18 mouse cellular contexts compared by ENCODE assay signal in genomic region chr19:5430408-5430807, GRCm38 (mm10). TPM values are rescaled to one million over a fixed set of nuclear protein-coding genes. Genes with fewer than 3 reads are reported as not detected.
A peak's percentile ranks its signal among the peaks of the same experiment; 100 is the strongest.
DNase-seq lines count a peak whose midpoint lies in the region; ATAC-seq and TF ChIP-seq lines count a peak whose summit lies in the region.
"Had no signal": no experiment of that assay in that cellular context is flagged by ENCODE, and none has a peak within 500 bp of the region (broad histone marks: within the 10 kb centered on the region; RNA-seq: fewer than 3 reads in every experiment).

No protein-coding gene starts in this region.

- H3K9me3 ChIP-seq in hindbrain, postnatal 0 days (ENCODE audit: low read length): no peaks in the 10 kb centered on the region
- H3K9me3 ChIP-seq in hindbrain, embryonic 12.5 days (replicated peaks): no peaks in the 10 kb centered on the region
- H3K9me3 ChIP-seq in stomach, postnatal 0 days (ENCODE audit: control insufficient read depth, low read length): no peaks in the 10 kb centered on the region
- H3K9me3 ChIP-seq: forebrain, embryonic 13.5 days; limb, embryonic 10.5 days; liver, embryonic 13.5 days; lung, embryonic 15.5 days; neural tube, embryonic 12.5 days had no signal

- H3K27me3 ChIP-seq in hindbrain, postnatal 0 days (ENCODE audit: insufficient read depth, low read length): no peaks in the 10 kb centered on the region
- H3K27me3 ChIP-seq in hindbrain, embryonic 12.5 days: peaks cover 5% of the 10 kb centered on the region; the same call in 1 of the 2 replicates
- H3K27me3 ChIP-seq in stomach, postnatal 0 days (ENCODE audit: control insufficient read depth, insufficient read depth, low read length): no peaks in the 10 kb centered on the region
- H3K27me3 ChIP-seq: forebrain, embryonic 13.5 days; liver, embryonic 13.5 days; lung, embryonic 15.5 days; neural tube, embryonic 12.5 days had no signal

- TF ChIP-seq EP300 in stomach, postnatal 0 days (optimal IDR thresholded peaks at IDR 0.05): no peak

- ATAC-seq in hindbrain, postnatal 0 days: no peak
- no peak for ATAC-seq in hindbrain, embryonic 12.5 days (ENCODE audit: low FRiP score)
- ATAC-seq in megakaryocyte progenitor cell, adult 5-6 weeks (replicated peaks; ENCODE audit: poor library complexity): peak; percentile 26
- no peak for ATAC-seq in stomach, postnatal 0 days (ENCODE audit: low FRiP score, low TSS enrichment)
- ATAC-seq in inflammation-experienced regulatory T-cells, adult 6 months: no peak
- ATAC-seq: forebrain, embryonic 13.5 days had no signal

- H3K27ac ChIP-seq in hindbrain, postnatal 0 days: no peak overlapping the region
- no peak overlapping the region for H3K27ac ChIP-seq in hindbrain, embryonic 12.5 days
- H3K27ac ChIP-seq in stomach, postnatal 0 days (replicated peaks): no peak overlapping the region
- H3K27ac ChIP-seq: forebrain, embryonic 13.5 days; liver, embryonic 13.5 days; lung, embryonic 15.5 days; neural tube, embryonic 12.5 days had no signal

- no peak for TF ChIP-seq CTCF in hindbrain, postnatal 0 days (IDR thresholded peaks at IDR 0.05; ENCODE audit: low read depth)
- no peak for TF ChIP-seq CTCF in stomach, postnatal 0 days (IDR thresholded peaks at IDR 0.05; ENCODE audit: low read depth)

- H3K9ac ChIP-seq in hindbrain, postnatal 0 days (replicated peaks; ENCODE audit: low read length): no peak overlapping the region
- H3K9ac ChIP-seq in hindbrain, embryonic 12.5 days: no peak overlapping the region
- no peak overlapping the region for H3K9ac ChIP-seq in stomach, postnatal 0 days (ENCODE audit: low read length)
- H3K9ac ChIP-seq: forebrain, embryonic 13.5 days; liver, embryonic 13.5 days; lung, embryonic 15.5 days; neural tube, embryonic 12.5 days had no signal

- WGBS in hindbrain, postnatal 0 days: 40% methylated on average over 1 of the region's 1 CpGs
- 92% methylated on average over 1 of the region's 1 CpGs for WGBS in hindbrain, embryonic 12.5 days
- 84% methylated on average over 1 of the region's 1 CpGs for WGBS in stomach, postnatal 0 days

- H3K36me3 ChIP-seq in hindbrain, postnatal 0 days (ENCODE audit: insufficient read depth, low read length): no peaks in the 10 kb centered on the region
- peaks cover 19% of the 10 kb centered on the region for H3K36me3 ChIP-seq in hindbrain, embryonic 12.5 days
- no peaks in the 10 kb centered on the region for H3K36me3 ChIP-seq in stomach, postnatal 0 days (ENCODE audit: control insufficient read depth, insufficient read depth, low read length)

- DNase-seq in hindbrain, postnatal 0 days (ENCODE audit: low spot score): peak; percentile 21
- DNase-seq in thymus, postnatal 0 days (ENCODE audit: low spot score): peak; percentile 47
- DNase-seq in thymus, adult 18-20 months: no peak
- DNase-seq in stomach, postnatal 0 days (ENCODE audit: low spot score): no peak
- DNase-seq: liver, embryonic 13.5 days; spleen, adult 18-20 months had no signal

- H3K4me3 ChIP-seq in hindbrain, postnatal 0 days (ENCODE audit: low read length): no peak overlapping the region
- no peak overlapping the region for H3K4me3 ChIP-seq in hindbrain, embryonic 12.5 days
- no peak overlapping the region for H3K4me3 ChIP-seq in stomach, postnatal 0 days (ENCODE audit: low read depth, low read length)
- H3K4me3 ChIP-seq: forebrain, embryonic 13.5 days; limb, embryonic 10.5 days; liver, embryonic 13.5 days; lung, embryonic 15.5 days; neural tube, embryonic 12.5 days had no signal

- peaks cover 23% of the 10 kb centered on the region for H3K4me1 ChIP-seq in hindbrain, postnatal 0 days (ENCODE audit: insufficient read depth, low read length)
- H3K4me1 ChIP-seq in hindbrain, embryonic 12.5 days: peaks cover 34% of the 10 kb centered on the region
- H3K4me1 ChIP-seq in stomach, postnatal 0 days (replicated peaks; ENCODE audit: control insufficient read depth, insufficient read depth): peaks cover 9% of the 10 kb centered on the region

- no peak overlapping the region for H3K4me2 ChIP-seq in hindbrain, postnatal 0 days (ENCODE audit: low read depth, low read length)
- no peak overlapping the region for H3K4me2 ChIP-seq in hindbrain, embryonic 12.5 days (replicated peaks)
- no peak overlapping the region for H3K4me2 ChIP-seq in stomach, postnatal 0 days (replicated peaks; ENCODE audit: low read depth)
- H3K4me2 ChIP-seq: forebrain, embryonic 13.5 days; liver, embryonic 13.5 days; lung, embryonic 15.5 days; neural tube, embryonic 12.5 days had no signal

RNA-seq across cellular contexts. Expression of gene AI837181, which starts 5.5 kb away (rescaled TPM):
- total RNA-seq in hindbrain, postnatal 0 days (2014; rRNA removed): 85.1 and 100 TPM in 2 replicates
- polyA plus RNA-seq in hindbrain, postnatal 0 days (2015; fragmentation: Nextera tagmentation; extraction: Ambion mirVana): 81.8 and 82.8 TPM in 2 replicates
- polyA plus RNA-seq in hindbrain, embryonic 12.5 days (2016; fragmentation: Nextera tagmentation; extraction: Ambion mirVana): 59.0 and 59.6 TPM in 2 replicates
- 51.5 and 54.4 TPM in 2 replicates for polyA plus RNA-seq in thymus, postnatal 0 days (2015; fragmentation: Nextera tagmentation; extraction: Ambion mirVana)
- 18.4 and 18.6 TPM in 2 replicates for total RNA-seq in megakaryocyte progenitor cell, adult 5-6 weeks (2015)
- 8.6 and 11.9 TPM in 2 replicates for total RNA-seq in megakaryocyte progenitor cell, adult 5-6 weeks (2017)
- 36.5 and 38.6 TPM in 2 replicates for polyA plus RNA-seq in stomach, postnatal 0 days (2015; fragmentation: Nextera tagmentation; extraction: Ambion mirVana)
- polyA plus RNA-seq in inflammation-experienced regulatory T-cells, adult 6 months (2017; shearing (Covaris generic)): 10 to 100 TPM; 14.5 to 28.0 (median 21.2) TPM

RNA-seq across cellular contexts. Expression of gene Drap1, which starts 5.6 kb away (rescaled TPM):
- 111 and 123 TPM in 2 replicates for total RNA-seq in hindbrain, postnatal 0 days (2014; rRNA removed)
- 331 and 338 TPM in 2 replicates for polyA plus RNA-seq in hindbrain, postnatal 0 days (2015; fragmentation: Nextera tagmentation; extraction: Ambion mirVana)
- polyA plus RNA-seq in hindbrain, embryonic 12.5 days (2016; fragmentation: Nextera tagmentation; extraction: Ambion mirVana): 276 and 280 TPM in 2 replicates
- 217 and 222 TPM in 2 replicates for polyA plus RNA-seq in thymus, postnatal 0 days (2015; fragmentation: Nextera tagmentation; extraction: Ambion mirVana)
- 120 and 142 TPM in 2 replicates for total RNA-seq in megakaryocyte progenitor cell, adult 5-6 weeks (2015)
- 105 and 109 TPM in 2 replicates for total RNA-seq in megakaryocyte progenitor cell, adult 5-6 weeks (2017)
- polyA plus RNA-seq in stomach, postnatal 0 days (2015; fragmentation: Nextera tagmentation; extraction: Ambion mirVana): 196 and 203 TPM in 2 replicates
- 10 to 100 TPM; 43.1 to 54.2 (median 47.1) TPM for polyA plus RNA-seq in inflammation-experienced regulatory T-cells, adult 6 months (2017; shearing (Covaris generic))

RNA-seq across cellular contexts. Expression of gene Fosl1, which starts 16.9 kb away (rescaled TPM):
- total RNA-seq in hindbrain, postnatal 0 days (2014; rRNA removed): not detected in 2 replicates
- polyA plus RNA-seq in hindbrain, postnatal 0 days (2015; fragmentation: Nextera tagmentation; extraction: Ambion mirVana): not detected in 2 replicates
- polyA plus RNA-seq in hindbrain, embryonic 12.5 days (2016; fragmentation: Nextera tagmentation; extraction: Ambion mirVana): not detected in 2 replicates
- polyA plus RNA-seq in thymus, postnatal 0 days (2015; fragmentation: Nextera tagmentation; extraction: Ambion mirVana): 0.47 TPM in 1 of 2 replicates, not detected in the other
- total RNA-seq in megakaryocyte progenitor cell, adult 5-6 weeks (2015): 0.47 and 0.98 TPM in 2 replicates
- 1.2 TPM in 1 of 2 replicates, not detected in the other for total RNA-seq in megakaryocyte progenitor cell, adult 5-6 weeks (2017)
- polyA plus RNA-seq in stomach, postnatal 0 days (2015; fragmentation: Nextera tagmentation; extraction: Ambion mirVana): 0.16 and 0.33 TPM in 2 replicates
- polyA plus RNA-seq in inflammation-experienced regulatory T-cells, adult 6 months (2017; shearing (Covaris generic)): not detected
- total RNA-seq: gastrocnemius, postnatal 25 days; heart, postnatal 14 days; layer of hippocampus, postnatal 14 days had no signal
- polyA plus RNA-seq: forebrain, embryonic 13.5 days; kidney, embryonic 14.5 days; limb, embryonic 10.5 days; liver, embryonic 13.5 days; lung, embryonic 15.5 days; neural tube, embryonic 12.5 days; stomach, embryonic 14.5 days had no signal

RNA-seq across cellular contexts. Expression of gene Ccdc85b, which starts 27.3 kb away (rescaled TPM):
- 17.4 and 18.5 TPM in 2 replicates for total RNA-seq in hindbrain, postnatal 0 days (2014; rRNA removed)
- 16.0 and 16.1 TPM in 2 replicates for polyA plus RNA-seq in hindbrain, postnatal 0 days (2015; fragmentation: Nextera tagmentation; extraction: Ambion mirVana)
- 10.7 and 11.0 TPM in 2 replicates for polyA plus RNA-seq in hindbrain, embryonic 12.5 days (2016; fragmentation: Nextera tagmentation; extraction: Ambion mirVana)
- polyA plus RNA-seq in thymus, postnatal 0 days (2015; fragmentation: Nextera tagmentation; extraction: Ambion mirVana): 7.3 and 8.2 TPM in 2 replicates
- total RNA-seq in megakaryocyte progenitor cell, adult 5-6 weeks (2015): 0.99 and 1.2 TPM in 2 replicates
- 2.5 and 3.0 TPM in 2 replicates for total RNA-seq in megakaryocyte progenitor cell, adult 5-6 weeks (2017)
- polyA plus RNA-seq in stomach, postnatal 0 days (2015; fragmentation: Nextera tagmentation; extraction: Ambion mirVana): 11.6 and 12.5 TPM in 2 replicates
- polyA plus RNA-seq in inflammation-experienced regulatory T-cells, adult 6 months (2017; shearing (Covaris generic)): under 1 TPM; 0.47 to 0.74 (median 0.65) TPM

RNA-seq across cellular contexts. Expression of gene Tsga10ip, which starts 28.1 kb away (rescaled TPM):
- not detected in 2 replicates for total RNA-seq in hindbrain, postnatal 0 days (2014; rRNA removed)
- polyA plus RNA-seq in hindbrain, postnatal 0 days (2015; fragmentation: Nextera tagmentation; extraction: Ambion mirVana): not detected in 2 replicates
- polyA plus RNA-seq in hindbrain, embryonic 12.5 days (2016; fragmentation: Nextera tagmentation; extraction: Ambion mirVana): 0.86 and 0.98 TPM in 2 replicates
- 1.9 TPM in 2 replicates for polyA plus RNA-seq in thymus, postnatal 0 days (2015; fragmentation: Nextera tagmentation; extraction: Ambion mirVana)
- total RNA-seq in megakaryocyte progenitor cell, adult 5-6 weeks (2015): not detected in 2 replicates
- 0.34 TPM in 1 of 2 replicates, not detected in the other for total RNA-seq in megakaryocyte progenitor cell, adult 5-6 weeks (2017)
- 0.44 TPM in 1 of 2 replicates, not detected in the other for polyA plus RNA-seq in stomach, postnatal 0 days (2015; fragmentation: Nextera tagmentation; extraction: Ambion mirVana)
- not detected for polyA plus RNA-seq in inflammation-experienced regulatory T-cells, adult 6 months (2017; shearing (Covaris generic))
- polyA plus RNA-seq: limb, embryonic 10.5 days; liver, embryonic 13.5 days; stomach, embryonic 14.5 days had no signal

Comparison
In these comparisons a context has a peak if more than half of its experiments do, and no peak if none do; other contexts are left out.
1. DNase-seq: peak in hindbrain, postnatal 0 days (single experiment) and thymus, postnatal 0 days (single experiment); none in thymus, adult 18-20 months (0 of 2) and stomach, postnatal 0 days (single experiment).